Mouse (Mus musculus) megakaryocyte, embryonic 14.5 days (primary cell): ENCODE results near the gene Plekha3.

ENCODE experiments used
- FLI1 ChIP-seq: IDR thresholded peaks from 2 replicates; pipeline ENCODE4 v1.6.1; 2012; ENCODE audit warnings: low read length, inconsistent platforms, mixed read lengths
- GATA1 ChIP-seq: IDR thresholded peaks from 3 replicates; pipeline ENCODE4 v1.6.1; 2012; ENCODE audit warnings: mixed read lengths, low read length, inconsistent platforms, borderline replicate concordance

DNA sequence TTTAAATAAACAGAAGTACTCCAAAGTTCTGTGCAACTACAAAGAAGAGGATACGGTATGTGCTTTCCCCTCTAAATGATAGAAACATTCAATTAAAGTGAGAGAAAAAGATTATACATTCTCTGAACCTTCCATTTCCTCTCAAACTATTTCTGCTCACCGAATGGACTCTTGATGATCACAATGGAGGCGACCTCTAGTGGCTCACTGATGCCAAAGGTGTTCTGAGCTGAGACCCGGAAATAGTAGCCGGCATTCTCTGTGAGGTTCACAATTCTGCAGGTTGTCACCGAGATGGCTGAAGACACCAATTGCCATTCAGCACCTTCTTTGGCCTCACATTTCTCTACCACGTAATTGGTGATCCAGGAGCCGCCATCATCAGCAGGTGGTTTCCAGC lies 39.9 kb downstream of the Plekha3 start:
- TF ChIP-seq GATA1 (no peak), FLI1 (no peak)
